Mouse (Mus musculus) adrenal gland, postnatal 14 days (tissue): ENCODE results near the gene Psap. TPM values are rescaled to one million over a fixed set of nuclear protein-coding genes. Genes with fewer than 3 reads are reported as not detected.

Experiments used
- DNase-seq: peaks from one replicate; pipeline ENCODE4 v3.0.0; 2021; ENCODE audit warnings: mixed read lengths
- total RNA-seq: library from RNA; stranded (reverse); gene quantifications from 2 replicates; pipeline ENCODE4 v1.2.3, GENCODE M21; 2021

Gene Psap
- total RNA-seq, 1 experiment from 2014 or later = 876 TPM

GRCm38 (mm10) chr10:60262386-60262785 lies 15.0 kb upstream of the Psap start:
- peak; percentile 97 for DNase-seq

- peak; percentile 3 for DNase-seq
These were observed 14.1 kb upstream of the Psap start for GRCm38 (mm10) chr10:60263351-60263750.

- DNase-seq = peak; percentile 67
These were observed 12.2 kb upstream of the Psap start for GRCm38 (mm10) chr10:60265252-60265651.

- peak; percentile 15 for DNase-seq
These were observed 10.5 kb upstream of the Psap start for GRCm38 (mm10) chr10:60266842-60267401.

GRCm38 (mm10) chr10:60268738-60269137 lies 8.7 kb upstream of the Psap start:
- no peak for DNase-seq

GRCm38 (mm10) chr10:60269141-60270064 lies 8.0 kb upstream of the Psap start:
- peak; percentile 61 for DNase-seq

- DNase-seq = no peak
These were observed 6.4 kb upstream of the Psap start for GRCm38 (mm10) chr10:60271015-60271414.

GRCm38 (mm10) chr10:60272241-60272640 lies 5.2 kb upstream of the Psap start:
- DNase-seq = peak; percentile 3

- no peak for DNase-seq
These were observed 4.0 kb upstream of the Psap start for GRCm38 (mm10) chr10:60273382-60273781.

GRCm38 (mm10) chr10:60278006-60278399 lies 576 bp downstream of the Psap start:
- DNase-seq = no peak

GRCm38 (mm10) chr10:60278786-60279185 lies 1.4 kb downstream of the Psap start:
- DNase-seq = no peak

GRCm38 (mm10) chr10:60279290-60279940 lies 2.0 kb downstream of the Psap start:
- DNase-seq = no peak

- peak; percentile 75 for DNase-seq
These were observed 2.5 kb downstream of the Psap start for GRCm38 (mm10) chr10:60279941-60280301.

GRCm38 (mm10) chr10:60280353-60280752 lies 2.9 kb downstream of the Psap start:
- DNase-seq = no peak

- no peak for DNase-seq
These were observed 4.2 kb downstream of the Psap start for GRCm38 (mm10) chr10:60281571-60282050.

- DNase-seq = peak; percentile 42
These were observed 4.9 kb downstream of the Psap start for GRCm38 (mm10) chr10:60282116-60283014.

GRCm38 (mm10) chr10:60284248-60284647 lies 6.8 kb downstream of the Psap start:
- DNase-seq = no peak

- DNase-seq = no peak
These were observed 7.3 kb downstream of the Psap start for GRCm38 (mm10) chr10:60284676-60285111.

- no peak for DNase-seq
These were observed 7.8 kb downstream of the Psap start for GRCm38 (mm10) chr10:60285183-60285582.

GRCm38 (mm10) chr10:60285676-60286372 lies 8.4 kb downstream of the Psap start:
- peak; percentile 73 for DNase-seq

GRCm38 (mm10) chr10:60286546-60286945 lies 9.1 kb downstream of the Psap start:
- DNase-seq = no peak
